Mouse (Mus musculus) heart, postnatal 4 days (tissue): ENCODE measurements around the gene Pgam2. TPM values are rescaled to one million over a fixed set of nuclear protein-coding genes. Genes with fewer than 3 reads are reported as not detected.

ENCODE experiments used
- DNase-seq: peaks from one replicate; pipeline ENCODE4 v3.0.0; 2021
- total RNA-seq, 2 experiments: library from RNA; stranded (reverse); gene quantifications; 2 replicates each; pipeline ENCODE4 v1.2.3; 2021

Pgam2 gene
- total RNA-seq, 2 experiments from 2014 or later, result 715 to 738 TPM

GRCm38 (mm10) chr11:5805711-5806110, 2.2 kb upstream of the Pgam2 start:
- DNase-seq, result no peak

GRCm38 (mm10) chr11:5804174-5804573, 641 bp upstream of the Pgam2 start:
- no peak for DNase-seq

GRCm38 (mm10) chr11:5802457-5803217, 896 bp downstream of the Pgam2 start:
- no peak for DNase-seq

GRCm38 (mm10) chr11:5802005-5802404, 1.5 kb downstream of the Pgam2 start:
- peak; percentile 41 for DNase-seq

GRCm38 (mm10) chr11:5801511-5801910, 2.0 kb downstream of the Pgam2 start:
- DNase-seq, result no peak

- DNase-seq, result no peak
Measured at GRCm38 (mm10) chr11:5799621-5800490, 3.7 kb downstream of the Pgam2 start.

GRCm38 (mm10) chr11:5797928-5798327, 5.6 kb downstream of the Pgam2 start:
- DNase-seq, result no peak

- no peak for DNase-seq
Measured at GRCm38 (mm10) chr11:5797371-5797770, 6.2 kb downstream of the Pgam2 start.

- DNase-seq, result no peak
Measured at GRCm38 (mm10) chr11:5796939-5797338, 6.6 kb downstream of the Pgam2 start.

GRCm38 (mm10) chr11:5795706-5796105, 7.8 kb downstream of the Pgam2 start:
- peak; percentile 59 for DNase-seq

GRCm38 (mm10) chr11:5795290-5795689, 8.2 kb downstream of the Pgam2 start:
- DNase-seq, result no peak

GRCm38 (mm10) chr11:5790431-5790830, 13.1 kb downstream of the Pgam2 start:
- DNase-seq, result no peak

GRCm38 (mm10) chr11:5789754-5790333, 13.7 kb downstream of the Pgam2 start:
- no peak for DNase-seq

- DNase-seq, result no peak
Measured at GRCm38 (mm10) chr11:5789071-5789753, 14.3 kb downstream of the Pgam2 start.

GRCm38 (mm10) chr11:5788056-5789014, 15.2 kb downstream of the Pgam2 start, which contains the start of gene Dbnl:
TSS of gene Dbnl (plus strand) at chr11:5788488.
- peak; percentile 97 for DNase-seq

- no peak for DNase-seq
Measured at GRCm38 (mm10) chr11:5787671-5788055, 15.9 kb downstream of the Pgam2 start.

GRCm38 (mm10) chr11:5785732-5786131, 17.8 kb downstream of the Pgam2 start:
- DNase-seq, result no peak

- peak; percentile 32 for DNase-seq
Measured at GRCm38 (mm10) chr11:5782199-5782944, 21.2 kb downstream of the Pgam2 start.

GRCm38 (mm10) chr11:5780035-5780499, 23.5 kb downstream of the Pgam2 start:
- no peak for DNase-seq

GRCm38 (mm10) chr11:5778481-5778880, 25.1 kb downstream of the Pgam2 start:
- DNase-seq, result no peak
